Mouse (Mus musculus) adrenal gland, adult 8-10 months (tissue): ENCODE measurements around the gene Tanc1. TPM values are rescaled to one million over a fixed set of nuclear protein-coding genes. Genes with fewer than 3 reads are reported as not detected.

Experiments
- total RNA-seq, 4 experiments: library from RNA; stranded (reverse); gene quantifications; 2 replicates each; pipeline ENCODE4 v1.2.4; 2022

Gene Tanc1
- total RNA-seq, 4 experiments from 2014 or later, result 17.4 to 31.0 (median 23.9) TPM

Other genes starting within 250 kb of the Tanc1 start
- not detected for gene Dapl1, start 127.4 kb upstream of the Tanc1 start, total RNA-seq